Mouse (Mus musculus) liver, embryonic 16.5 days (tissue): ENCODE measurements at regions not wholly inside any gene's neighbourhood (a gene's known extent, or its start where the extent isn't known, plus 50 kb on each side); places are given as distances from the start of the nearest gene placed in this dataset.

Experiments
- ATAC-seq: fragments of 200-750 bp; cut with Nextera tagmentation; 2 replicates; pipeline ENCODE4 v1.8.0; 2017; ENCODE audit warnings: low read depth, mild to moderate bottlenecking, moderate number of reproducible peaks, moderate library complexity
- H3K27ac ChIP-seq: fragments of 300-500 bp; sonication (generic); 2 replicates; pipeline ENCODE4 v1.5.1; 2014; ENCODE audit warnings: mild to moderate bottlenecking, low read length
- H3K27me3 ChIP-seq: fragments of 300-500 bp; sonication (generic); 2 replicates; pipeline ENCODE4 v1.6.1; 2014; ENCODE audit warnings: low read depth, low read length, mixed read lengths; ENCODE audit not compliant: control insufficient read depth, insufficient read depth
- H3K36me3 ChIP-seq: fragments of 300-500 bp; sonication (generic); 2 replicates; pipeline ENCODE4 v1.6.1; 2014; ENCODE audit warnings: mild to moderate bottlenecking; ENCODE audit not compliant: control insufficient read depth, insufficient read depth
- H3K4me1 ChIP-seq: fragments of 300-500 bp; sonication (generic); 2 replicates; pipeline ENCODE4 v1.6.1; 2014; ENCODE audit warnings: low read depth, low read length, mixed read lengths; ENCODE audit not compliant: control insufficient read depth
- H3K4me2 ChIP-seq: fragments of 300-500 bp; sonication (generic); 2 replicates; pipeline ENCODE4 v1.6.1; 2014; ENCODE audit warnings: low read depth, low read length, mixed read lengths
- H3K4me3 ChIP-seq: fragments of 300-500 bp; sonication (generic); 2 replicates; pipeline ENCODE4 v1.5.1; 2014; ENCODE audit warnings: low read depth, mild to moderate bottlenecking, low read length
- H3K9ac ChIP-seq: fragments of 300-500 bp; sonication (generic); 2 replicates; pipeline ENCODE4 v1.6.1; 2014; ENCODE audit warnings: low read depth, low read length
- H3K9me3 ChIP-seq: fragments of 300-500 bp; sonication (generic); replicated peaks from 2 replicates; pipeline ENCODE4 v1.6.1; 2016; ENCODE audit warnings: low read length; ENCODE audit not compliant: control insufficient read depth
- WGBS: fragments of 180-500 bp; shearing (Covaris S2); extraction: QIAGEN DNeasy Blood & Tissue Kit; methylation state at CpG from one replicate; pipeline ENCODE4 v1.1.7; 2014; ENCODE audit not compliant: insufficient replicate concordance; 5-methylcytosine and 5-hydroxymethylcytosine counted together

GRCm38 (mm10) chr2:147647972-147648371 lies 286.2 kb downstream of the Pax1 start:
- Histone ChIP-seq H3K27ac (no peak overlapping the region), H3K9ac (no peak overlapping the region), H3K4me3 (no peak overlapping the region), H3K4me1 (no peaks in the 10 kb centered on the region), H3K36me3 (no peaks in the 10 kb centered on the region), H3K4me2 (no peak overlapping the region), H3K27me3 (no peaks in the 10 kb centered on the region), H3K9me3 (no peaks in the 10 kb centered on the region)
- 66% methylated on average over 8 of the region's 8 CpGs for WGBS
- no peak for ATAC-seq

- no peak overlapping the region for H3K4me3 ChIP-seq
- 56% methylated on average over 4 of the region's 4 CpGs for WGBS
- H3K27me3 ChIP-seq: no peaks in the 10 kb centered on the region
- H3K27ac ChIP-seq: no peak overlapping the region
- H3K36me3 ChIP-seq: no peaks in the 10 kb centered on the region
- no peaks in the 10 kb centered on the region for H3K4me1 ChIP-seq
- H3K9me3 ChIP-seq: no peaks in the 10 kb centered on the region
- H3K4me2 ChIP-seq: no peak overlapping the region
- ATAC-seq: no peak
- no peak overlapping the region for H3K9ac ChIP-seq
These were observed 285.8 kb downstream of the Pax1 start for GRCm38 (mm10) chr2:147647506-147647905.

GRCm38 (mm10) chr2:147637882-147638281 lies 276.2 kb downstream of the Pax1 start:
- Histone ChIP-seq H3K9me3 (no peaks in the 10 kb centered on the region), H3K27me3 (no peaks in the 10 kb centered on the region), H3K4me1 (no peaks in the 10 kb centered on the region), H3K4me3 (no peak overlapping the region), H3K27ac (no peak overlapping the region), H3K9ac (no peak overlapping the region), H3K4me2 (no peak overlapping the region), H3K36me3 (no peaks in the 10 kb centered on the region)
- no peak for ATAC-seq
- WGBS: 56% methylated on average over 1 of the region's 1 CpGs

GRCm38 (mm10) chr2:147632737-147633136 lies 271.0 kb downstream of the Pax1 start:
- no peak overlapping the region for H3K27ac ChIP-seq
- no peak overlapping the region for H3K4me2 ChIP-seq
- ATAC-seq: no peak
- no peak overlapping the region for H3K9ac ChIP-seq
- WGBS: 77% methylated on average over 6 of the region's 6 CpGs
- H3K4me1 ChIP-seq: no peaks in the 10 kb centered on the region
- H3K4me3 ChIP-seq: no peak overlapping the region
- no peaks in the 10 kb centered on the region for H3K9me3 ChIP-seq
- no peaks in the 10 kb centered on the region for H3K36me3 ChIP-seq
- no peaks in the 10 kb centered on the region for H3K27me3 ChIP-seq

- no peaks in the 10 kb centered on the region for H3K27me3 ChIP-seq
- H3K27ac ChIP-seq: no peak overlapping the region
- WGBS: 62% methylated on average over 3 of the region's 3 CpGs
- ATAC-seq: no peak
- no peak overlapping the region for H3K4me2 ChIP-seq
- no peak overlapping the region for H3K9ac ChIP-seq
- no peak overlapping the region for H3K4me3 ChIP-seq
- no peaks in the 10 kb centered on the region for H3K9me3 ChIP-seq
- no peaks in the 10 kb centered on the region for H3K36me3 ChIP-seq
- no peaks in the 10 kb centered on the region for H3K4me1 ChIP-seq
These were observed 268.0 kb downstream of the Pax1 start for GRCm38 (mm10) chr2:147629716-147630115.

GRCm38 (mm10) chr2:147627096-147627495 lies 265.4 kb downstream of the Pax1 start:
- Histone ChIP-seq H3K9ac (no peak overlapping the region), H3K4me2 (no peak overlapping the region), H3K4me3 (no peak overlapping the region), H3K4me1 (no peaks in the 10 kb centered on the region), H3K9me3 (no peaks in the 10 kb centered on the region), H3K27ac (no peak overlapping the region), H3K36me3 (no peaks in the 10 kb centered on the region), H3K27me3 (no peaks in the 10 kb centered on the region)
- 61% methylated on average over 5 of the region's 5 CpGs for WGBS
- ATAC-seq: no peak

- no peak overlapping the region for H3K27ac ChIP-seq
- H3K36me3 ChIP-seq: no peaks in the 10 kb centered on the region
- no peaks in the 10 kb centered on the region for H3K27me3 ChIP-seq
- no peak overlapping the region for H3K4me3 ChIP-seq
- no peak overlapping the region for H3K9ac ChIP-seq
- no peak for ATAC-seq
- H3K4me2 ChIP-seq: no peak overlapping the region
- no peaks in the 10 kb centered on the region for H3K9me3 ChIP-seq
- H3K4me1 ChIP-seq: no peaks in the 10 kb centered on the region
- 61% methylated on average over 4 of the region's 4 CpGs for WGBS
These were observed 261.4 kb downstream of the Pax1 start for GRCm38 (mm10) chr2:147623116-147623515.

- H3K4me1 ChIP-seq: no peaks in the 10 kb centered on the region
- no peak overlapping the region for H3K27ac ChIP-seq
- no peak overlapping the region for H3K4me3 ChIP-seq
- no peak for ATAC-seq
- no peaks in the 10 kb centered on the region for H3K36me3 ChIP-seq
- H3K9me3 ChIP-seq: no peaks in the 10 kb centered on the region
- no peaks in the 10 kb centered on the region for H3K27me3 ChIP-seq
- H3K9ac ChIP-seq: no peak overlapping the region
- WGBS: 60% methylated on average over 10 of the region's 10 CpGs
- no peak overlapping the region for H3K4me2 ChIP-seq
These were observed 256.1 kb downstream of the Pax1 start for GRCm38 (mm10) chr2:147617849-147618248.

- no peak for ATAC-seq
- H3K9ac ChIP-seq: no peak overlapping the region
- no peak overlapping the region for H3K4me3 ChIP-seq
- no peaks in the 10 kb centered on the region for H3K36me3 ChIP-seq
- H3K9me3 ChIP-seq: no peaks in the 10 kb centered on the region
- H3K4me1 ChIP-seq: no peaks in the 10 kb centered on the region
- no peak overlapping the region for H3K4me2 ChIP-seq
- H3K27me3 ChIP-seq: no peaks in the 10 kb centered on the region
- no peak overlapping the region for H3K27ac ChIP-seq
These were observed 248.6 kb downstream of the Pax1 start for GRCm38 (mm10) chr2:147610343-147610742.

GRCm38 (mm10) chr2:147601639-147602038 lies 239.9 kb downstream of the Pax1 start:
- Histone ChIP-seq H3K27me3 (no peaks in the 10 kb centered on the region), H3K4me3 (no peak overlapping the region), H3K4me2 (no peak overlapping the region), H3K4me1 (no peaks in the 10 kb centered on the region), H3K27ac (no peak overlapping the region), H3K9me3 (no peaks in the 10 kb centered on the region), H3K36me3 (no peaks in the 10 kb centered on the region), H3K9ac (no peak overlapping the region)
- 33% methylated on average over 2 of the region's 2 CpGs for WGBS
- ATAC-seq: no peak
